Mouse (Mus musculus): ENCODE results near the gene Zfr. TPM values are rescaled to one million over a fixed set of nuclear protein-coding genes. Genes with fewer than 3 reads are reported as not detected.

Zfr gene
- polyA plus RNA-seq (2012; ENCODE audit: low replicate concordance): 26.4 and 49.5 TPM in 2 replicates

GRCm38 (mm10) chr15:12117242-12118092 is at the start of gene Zfr:
Gene Zfr, plus strand, starts transcription at chr15:12117831.

GRCm38 (mm10) chr15:12204319-12205159 is 86.9 kb downstream of the Zfr start, which contains the start of gene Mtmr12:
Gene Mtmr12, plus strand, starts transcription at chr15:12205028.

Other genes with a start within 250 kb of the Zfr start
- gene Npr3, start 210.5 kb upstream of the Zfr start, polyA plus RNA-seq (2012; ENCODE audit: low replicate concordance): 0.06 TPM in 1 of 2 replicates, not detected in the other
- gene Sub1, start 120.8 kb upstream of the Zfr start, polyA plus RNA-seq (2012; ENCODE audit: low replicate concordance): 2.4 and 3.7 TPM in 2 replicates
- 9.8 and 16.5 TPM in 2 replicates for gene Mtmr12, start 87.2 kb downstream of the Zfr start, polyA plus RNA-seq (2012; ENCODE audit: low replicate concordance)
- gene Golph3, start 203.6 kb downstream of the Zfr start, polyA plus RNA-seq (2012; ENCODE audit: low replicate concordance): 1,036 and 1,076 TPM in 2 replicates
- 0.80 TPM in 1 of 2 replicates, not detected in the other for gene 1810049J17Rik, start 204.1 kb downstream of the Zfr start, polyA plus RNA-seq (2012; ENCODE audit: low replicate concordance)

Data from leukemia stem cell, adult 10-12 weeks (primary cell).